8 mouse cellular contexts compared by ENCODE assay signal in the genomic region with DNA sequence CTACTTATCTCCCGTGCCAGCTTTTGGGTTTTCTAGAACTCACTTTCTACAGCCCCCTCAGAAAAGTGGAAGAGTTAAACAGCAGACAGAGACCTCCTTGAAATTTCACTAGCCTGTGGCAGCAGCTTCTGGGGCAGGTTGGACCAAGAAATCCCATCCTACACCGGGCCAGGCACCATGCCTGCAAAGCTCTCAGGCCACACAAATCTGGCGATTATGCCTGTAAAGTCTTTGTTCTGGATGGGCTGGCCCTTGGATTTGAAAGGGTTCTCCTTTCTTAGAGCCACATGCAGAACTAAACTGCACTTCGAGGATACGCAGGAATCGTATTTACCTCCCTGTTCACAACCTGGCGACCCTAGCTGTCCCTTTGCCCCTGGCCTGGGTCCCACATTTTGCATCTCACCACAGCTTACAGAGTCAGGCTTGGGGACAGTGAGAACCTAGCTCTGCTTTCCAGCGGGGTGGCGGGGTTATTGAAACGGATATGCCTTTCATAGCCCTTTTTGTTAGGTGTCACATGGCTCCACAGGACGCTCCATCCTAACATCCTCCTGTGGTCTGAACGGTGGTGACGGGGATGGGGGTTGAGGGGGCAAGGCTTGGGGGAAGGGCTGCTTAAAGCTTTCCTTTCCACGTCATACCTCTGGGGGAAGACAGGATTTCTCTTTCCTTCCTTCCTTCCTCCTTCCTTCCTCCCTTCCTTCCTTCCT.
A peak's percentile ranks its signal among the peaks of the same experiment; 100 is the strongest.
DNase-seq lines count a peak whose midpoint lies in the region; ATAC-seq and TF ChIP-seq lines count a peak whose summit lies in the region.

No protein-coding gene starts in this region.

- H3K4me2 ChIP-seq in intestine, embryonic 14.5 days (ENCODE audit: low read length): peak overlapping the region; percentile 69
- H3K4me2 ChIP-seq in liver, embryonic 16.5 days (ENCODE audit: low read depth, low read length): peak overlapping the region; percentile 26; the same call in 1 of the 2 replicates

- H3K27me3 ChIP-seq in intestine, embryonic 14.5 days (replicated peaks; ENCODE audit: control insufficient read depth, insufficient read depth, low read length): 0 out of 2 replicates have a peak, but pooled peaks cover 2% of the 10 kb centered on the region
- H3K27me3 ChIP-seq in liver, embryonic 16.5 days (ENCODE audit: control insufficient read depth, insufficient read depth, low read depth, low read length): peaks cover 4% of the 10 kb centered on the region

- peak overlapping the region; percentile 25 for H3K4me3 ChIP-seq in intestine, embryonic 14.5 days (ENCODE audit: low read depth, low read length)
- H3K4me3 ChIP-seq in liver, embryonic 16.5 days (ENCODE audit: low read depth, low read length): no peak overlapping the region
- peak overlapping the region; percentile 33 for H3K4me3 ChIP-seq in olfactory bulb, adult 2 months (ENCODE audit: insufficient read depth, low read depth, low read length)

- no peaks in the 10 kb centered on the region for H3K36me3 ChIP-seq in intestine, embryonic 14.5 days (ENCODE audit: control insufficient read depth, insufficient read depth, low read length)
- no peaks in the 10 kb centered on the region for H3K36me3 ChIP-seq in liver, embryonic 16.5 days (ENCODE audit: control insufficient read depth, insufficient read depth)

- 31% methylated on average over 14 of the region's 14 CpGs for WGBS in intestine, embryonic 14.5 days
- WGBS in liver, embryonic 16.5 days (ENCODE audit: insufficient replicate concordance): 20% methylated on average over 14 of the region's 14 CpGs
- WGBS in olfactory bulb, adult 2 months: 24% methylated on average over 14 of the region's 14 CpGs

- TF ChIP-seq POLR2A in olfactory bulb, adult 2 months (IDR thresholded peaks at IDR 0.05; ENCODE audit: insufficient read depth, low read depth, low read length): no peak

- H3K4me1 ChIP-seq in intestine, embryonic 14.5 days (replicated peaks; ENCODE audit: control insufficient read depth, insufficient read depth, low read length): 0 out of 2 replicates have a peak, but pooled peaks cover 4% of the 10 kb centered on the region
- no peaks in the 10 kb centered on the region for H3K4me1 ChIP-seq in liver, embryonic 16.5 days (ENCODE audit: control insufficient read depth, low read depth, low read length)
- H3K4me1 ChIP-seq in olfactory bulb, adult 2 months (ENCODE audit: control insufficient read depth, insufficient read depth, low read length): peaks cover 6% of the 10 kb centered on the region

- H3K9ac ChIP-seq in intestine, embryonic 14.5 days (ENCODE audit: low read length): peak overlapping the region; percentile 25; the same call in 1 of the 2 replicates
- H3K9ac ChIP-seq in liver, embryonic 16.5 days (ENCODE audit: low read depth, low read length): no peak overlapping the region

- no peak for TF ChIP-seq CTCF in olfactory bulb, adult 2 months (IDR thresholded peaks at IDR 0.05; ENCODE audit: insufficient read depth, low read depth, low read length)

- DNase-seq in cerebellum, postnatal 10 days: peak; percentile 52 to 64
- no peak for DNase-seq in cerebellum, adult 11 months
- DNase-seq in T-cell, adult 2 months (ENCODE audit: low spot score): peak; percentile 81
- peak; percentile 14 for DNase-seq in gastrocnemius, postnatal 10 days
- peak; percentile 71 for DNase-seq in intestine, embryonic 14.5 days (ENCODE audit: low spot score)
- DNase-seq in right cerebral cortex, postnatal 14 days: no peak

- H3K9me3 ChIP-seq in intestine, embryonic 14.5 days (ENCODE audit: control insufficient read depth, low read length): no peaks in the 10 kb centered on the region
- H3K9me3 ChIP-seq in liver, embryonic 16.5 days (replicated peaks; ENCODE audit: control insufficient read depth, low read length): no peaks in the 10 kb centered on the region

- ATAC-seq in intestine, embryonic 14.5 days (replicated peaks; ENCODE audit: low FRiP score, low TSS enrichment, low read depth): peak; percentile 53
- no peak for ATAC-seq in liver, embryonic 16.5 days (ENCODE audit: low read depth)

- H3K27ac ChIP-seq in intestine, embryonic 14.5 days (ENCODE audit: low read depth): peak overlapping the region; percentile 29; the same call in 1 of the 2 replicates
- H3K27ac ChIP-seq in liver, embryonic 16.5 days (ENCODE audit: low read length): no peak overlapping the region
- H3K27ac ChIP-seq in olfactory bulb, adult 2 months (ENCODE audit: insufficient read depth, low read depth, low read length): no peak overlapping the region

Comparison
In these comparisons a context has a peak if more than half of its experiments do, and no peak if none do; other contexts are left out.
1. DNase-seq: peak in cerebellum, postnatal 10 days (2 of 2), T-cell, adult 2 months (single experiment), gastrocnemius, postnatal 10 days (single experiment) and intestine, embryonic 14.5 days (single experiment); none in cerebellum, adult 11 months (single experiment) and right cerebral cortex, postnatal 14 days (single experiment).